Comparison of ENCODE assay signal across 10 mouse cellular contexts in genomic region chr12:119426182-119426886, GRCm38 (mm10).
DNase-seq lines count a peak whose midpoint lies in the region; ATAC-seq and TF ChIP-seq lines count a peak whose summit lies in the region.
"Had no signal": no experiment of that assay in that cellular context is flagged by ENCODE, and none has a peak within 500 bp of the region (broad histone marks: within the 10 kb centered on the region; RNA-seq: fewer than 3 reads in every experiment).

No protein-coding gene starts in this region.

- DNase-seq in hindbrain, embryonic 10.5 days (ENCODE audit: low spot score) = no peak
- peak; percentile 66 for DNase-seq in 3T3-L1 (ENCODE audit: low read depth, low spot score)
- peak; percentile 53 for DNase-seq in Patski (ENCODE audit: low read depth, low spot score)
- no peak for DNase-seq in heart, adult 2 months
- DNase-seq in urinary bladder, postnatal 25 days (ENCODE audit: low spot score) = no peak
- no peak for DNase-seq in gastrocnemius, adult 2 months

- H3K79me2 ChIP-seq in heart, adult 2 months (replicated peaks; ENCODE audit: control insufficient read depth, insufficient read depth, low read length) = no peaks in the 10 kb centered on the region

- TF ChIP-seq CTCF in Patski (IDR thresholded peaks at IDR 0.05) = no peak
- TF ChIP-seq CTCF in heart, adult 2 months (IDR thresholded peaks at IDR 0.05) = no peak
- TF ChIP-seq CTCF in gastrocnemius, adult 2 months (IDR thresholded peaks at IDR 0.05) = no peak

- no peak overlapping the region for H3K4me3 ChIP-seq in hindbrain, embryonic 12.5 days
- H3K4me3 ChIP-seq in hindbrain, embryonic 10.5 days = no peak overlapping the region
- H3K4me3 ChIP-seq in hindbrain, embryonic 15.5 days = no peak overlapping the region
- H3K4me3 ChIP-seq in heart, adult 2 months = no peak overlapping the region
- no peak overlapping the region for H3K4me3 ChIP-seq in gastrocnemius, adult 2 months
- H3K4me3 ChIP-seq: heart, embryonic 10.5 days had no signal

- no peak for TF ChIP-seq EP300 in heart, adult 2 months (IDR thresholded peaks at IDR 0.05; ENCODE audit: insufficient read depth, low read depth, low read length)

- H3K36me3 ChIP-seq in hindbrain, embryonic 12.5 days = no peaks in the 10 kb centered on the region
- no peaks in the 10 kb centered on the region for H3K36me3 ChIP-seq in hindbrain, embryonic 10.5 days
- no peaks in the 10 kb centered on the region for H3K36me3 ChIP-seq in hindbrain, embryonic 15.5 days
- H3K36me3 ChIP-seq in heart, adult 2 months (ENCODE audit: control insufficient read depth, insufficient read depth, low read length) = no peaks in the 10 kb centered on the region
- H3K36me3 ChIP-seq: heart, embryonic 10.5 days had no signal

- CTCF ChIA-PET in Patski (lab: Charles Lee) = interaction anchor here (1.0 to 3.7 kb wide), 12 partner anchors 9 to 495 kb away, joined by 3 to 17 read pairs (median 5); no protein-coding TSS in a partner anchor

- no peak overlapping the region for H3K27ac ChIP-seq in hindbrain, embryonic 12.5 days
- H3K27ac ChIP-seq in hindbrain, embryonic 10.5 days = no peak overlapping the region
- no peak overlapping the region for H3K27ac ChIP-seq in hindbrain, embryonic 15.5 days (replicated peaks)
- no peak overlapping the region for H3K27ac ChIP-seq in heart, adult 2 months
- no peak overlapping the region for H3K27ac ChIP-seq in gastrocnemius, adult 2 months
- H3K27ac ChIP-seq: heart, embryonic 10.5 days; kidney, postnatal 0 days had no signal

- H3K9me3 ChIP-seq in hindbrain, embryonic 12.5 days (replicated peaks) = no peaks in the 10 kb centered on the region
- no peaks in the 10 kb centered on the region for H3K9me3 ChIP-seq in hindbrain, embryonic 10.5 days
- H3K9me3 ChIP-seq in hindbrain, embryonic 15.5 days = no peaks in the 10 kb centered on the region
- H3K9me3 ChIP-seq: heart, embryonic 10.5 days had no signal

- H3K4me1 ChIP-seq in hindbrain, embryonic 12.5 days = no peaks in the 10 kb centered on the region
- no peaks in the 10 kb centered on the region for H3K4me1 ChIP-seq in hindbrain, embryonic 10.5 days (replicated peaks)
- no peaks in the 10 kb centered on the region for H3K4me1 ChIP-seq in hindbrain, embryonic 15.5 days (replicated peaks)
- H3K4me1 ChIP-seq in heart, adult 2 months (ENCODE audit: control insufficient read depth, insufficient read depth, low read length) = no peaks in the 10 kb centered on the region
- H3K4me1 ChIP-seq: heart, embryonic 10.5 days had no signal

- no peak for TF ChIP-seq POLR2A in heart, adult 2 months (IDR thresholded peaks at IDR 0.05; ENCODE audit: insufficient read depth, low read depth, low read length)

- POLR2A ChIA-PET in Patski (lab: Charles Lee) = no interaction called here

- H3K9ac ChIP-seq in hindbrain, embryonic 12.5 days = no peak overlapping the region
- no peak overlapping the region for H3K9ac ChIP-seq in hindbrain, embryonic 15.5 days
- no peak overlapping the region for H3K9ac ChIP-seq in heart, adult 2 months (ENCODE audit: low read depth, low read length)

- peak; percentile 19; the same call in 1 of the 2 replicates for ATAC-seq in hindbrain, embryonic 12.5 days (ENCODE audit: low FRiP score)
- ATAC-seq in Patski = peak; percentile 70
- peak; percentile 48; the same call in 1 of the 2 replicates for ATAC-seq in hindbrain, embryonic 15.5 days (ENCODE audit: low FRiP score, low read depth)

- in situ Hi-C loops in Patski (cut with MboI; ENCODE audit: low pct_unique_long_range_greater_than_20kb) = loop anchor here (5.0 to 10.0 kb wide), 2 partner anchors 41 to 192 kb away; partner anchors contain the start of gene Itgb8

- intact Hi-C loops in heart, adult 2 months (cut with DNase I) = loop anchor here (5.0 kb wide), 1 partner anchor 556 kb away; no protein-coding TSS in a partner anchor
- intact Hi-C loops in gastrocnemius, adult 2 months (cut with DNase I) = no loop called here

- no peaks in the 10 kb centered on the region for H3K27me3 ChIP-seq in hindbrain, embryonic 12.5 days
- H3K27me3 ChIP-seq in hindbrain, embryonic 10.5 days (ENCODE audit: insufficient read depth, poor library complexity, severe bottlenecking) = no peaks in the 10 kb centered on the region
- H3K27me3 ChIP-seq in Patski = no peaks in the 10 kb centered on the region
- H3K27me3 ChIP-seq in hindbrain, embryonic 15.5 days = no peaks in the 10 kb centered on the region
- no peaks in the 10 kb centered on the region for H3K27me3 ChIP-seq in heart, adult 2 months (ENCODE audit: control insufficient read depth, insufficient read depth, low read length)

- 95% methylated on average over 2 of the region's 2 CpGs for WGBS in hindbrain, embryonic 12.5 days
- WGBS in hindbrain, embryonic 10.5 days = 97% methylated on average over 2 of the region's 2 CpGs
- WGBS in hindbrain, embryonic 15.5 days = 99% methylated on average over 2 of the region's 2 CpGs
- 97% methylated on average over 2 of the region's 2 CpGs for WGBS in heart, adult 2 months

- no peak overlapping the region for H3K4me2 ChIP-seq in hindbrain, embryonic 12.5 days (replicated peaks)
- no peak overlapping the region for H3K4me2 ChIP-seq in hindbrain, embryonic 15.5 days

Comparison
In these comparisons a context has a peak if more than half of its experiments do, and no peak if none do; other contexts are left out.
1. ATAC-seq: peak in every context shown above with its lines; median percentile 70 in Patski; 48 in hindbrain, embryonic 15.5 days; 19 in hindbrain, embryonic 12.5 days.
2. DNase-seq: peak in 3T3-L1 (single experiment) and Patski (single experiment); none in hindbrain, embryonic 10.5 days (single experiment), heart, adult 2 months (0 of 2), urinary bladder, postnatal 25 days (single experiment) and gastrocnemius, adult 2 months (single experiment).